Mouse (Mus musculus): ENCODE results near the gene Uba52.

- TF ChIP-seq CTCF (conservative IDR thresholded peaks at IDR 0.05; ENCODE audit: insufficient read depth, insufficient read length, low read depth, low read length) (no peak), POLR2A (IDR thresholded peaks at IDR 0.05; ENCODE audit: low read depth, low read length) (no peak)
These were observed 33.2 kb downstream of the Uba52 start for GRCm38 (mm10) chr8:70477269-70477982.

All from kidney, adult 2 months (tissue).